Mouse (Mus musculus) heart, postnatal 14 days (tissue): ENCODE measurements around the gene Snrk. TPM values are rescaled to one million over a fixed set of nuclear protein-coding genes. Genes with fewer than 3 reads are reported as not detected.
"Not testable (repeated sequence)": the region's sequence is repeated elsewhere in the genome, so short reads cannot be mapped to it uniquely, and the experiment has no call there.

Experiments used
- DNase-seq, 2 experiments: peaks; one replicate each; pipeline ENCODE4 v3.0.0; 2021 to 2022
- intact Hi-C: fragments of 180-260 bp; cut with DNase I; formaldehyde crosslinking; loops from one replicate; pipeline ENCODE4 v1.15.1; 2025
- total RNA-seq, 2 experiments: library from RNA; stranded (reverse); gene quantifications; 2 replicates each; pipeline ENCODE4 v1.2.3; 2021

Snrk gene
- total RNA-seq, 2 experiments from 2014 or later = 173 to 206 TPM

DNA sequence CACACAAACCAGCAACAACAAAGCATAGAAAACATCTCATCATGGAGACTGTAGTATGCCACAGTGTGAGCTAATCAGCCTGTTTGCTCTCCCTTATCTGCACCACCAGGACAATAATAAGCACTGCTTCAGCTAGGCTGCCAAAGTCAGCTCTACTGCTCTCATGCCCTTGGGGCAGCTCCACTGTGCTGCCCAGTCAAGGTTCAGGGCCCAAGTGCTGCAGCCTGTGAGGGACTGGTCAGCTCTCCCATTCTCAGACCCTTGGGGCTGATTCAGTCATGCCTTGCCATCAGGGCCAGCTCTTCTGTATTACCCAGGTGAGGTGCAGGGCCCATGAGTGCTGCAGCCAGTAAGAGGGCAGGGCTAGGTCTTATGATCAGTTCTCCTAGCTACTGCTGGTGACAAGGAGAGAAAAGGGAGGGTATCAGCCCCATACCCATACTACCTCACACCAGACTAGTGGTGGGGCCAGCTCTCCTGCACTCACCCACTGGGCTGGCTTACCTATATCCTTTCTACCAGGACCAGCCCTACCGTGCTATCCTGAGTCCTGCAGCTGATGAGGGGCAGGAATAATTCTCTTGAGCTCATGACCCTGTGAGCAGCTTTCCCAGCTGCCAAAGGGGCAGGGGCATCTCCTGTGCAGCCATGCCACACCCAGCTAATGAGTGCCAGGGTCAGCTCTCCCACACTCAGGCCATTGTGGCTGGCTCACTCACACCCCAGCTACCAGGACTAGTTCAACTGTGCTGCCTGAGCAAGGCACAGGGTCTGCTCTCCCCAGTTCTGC is 18.2 kb downstream of the Snrk start:
- intact Hi-C loops = no loop called here
- DNase-seq = peak in 1 of 2 experiments; percentile 34

DNA sequence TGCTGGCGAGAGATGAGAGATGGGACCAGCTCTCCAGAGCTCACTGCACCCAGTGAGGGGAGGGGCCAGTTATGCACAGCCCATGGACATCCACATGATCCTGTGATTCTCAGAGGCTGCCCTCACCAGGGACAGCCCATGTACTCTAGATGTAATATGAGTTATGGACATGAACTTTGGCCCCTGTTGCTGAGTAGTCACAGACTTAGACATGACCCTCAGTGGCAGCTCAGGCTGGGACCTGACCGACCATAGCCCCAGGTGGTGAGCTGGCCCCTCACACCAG is 18.8 kb downstream of the Snrk start:
- no peak for DNase-seq
- intact Hi-C loops = no loop called here

DNA sequence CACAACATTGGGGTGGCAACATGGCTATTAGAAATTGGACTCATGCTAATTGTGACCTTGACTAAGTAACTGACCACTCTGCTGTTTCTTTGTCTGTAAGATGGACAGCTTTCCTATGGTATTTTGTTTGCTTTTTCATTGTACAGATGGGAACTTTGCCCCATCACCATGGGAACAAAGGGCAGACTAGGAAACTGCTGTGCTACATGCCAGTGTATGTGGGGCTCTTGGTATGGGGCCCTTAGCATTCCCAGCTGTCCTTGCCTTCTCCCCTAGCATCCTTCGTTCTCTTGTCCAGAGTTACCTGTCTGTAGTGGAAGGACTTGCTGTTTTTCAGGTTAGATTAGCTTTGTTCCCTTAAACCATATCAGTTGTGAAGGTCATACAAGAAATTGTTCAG is 20.9 kb downstream of the Snrk start:
- intact Hi-C loops = no loop called here
- no peak for DNase-seq

DNA sequence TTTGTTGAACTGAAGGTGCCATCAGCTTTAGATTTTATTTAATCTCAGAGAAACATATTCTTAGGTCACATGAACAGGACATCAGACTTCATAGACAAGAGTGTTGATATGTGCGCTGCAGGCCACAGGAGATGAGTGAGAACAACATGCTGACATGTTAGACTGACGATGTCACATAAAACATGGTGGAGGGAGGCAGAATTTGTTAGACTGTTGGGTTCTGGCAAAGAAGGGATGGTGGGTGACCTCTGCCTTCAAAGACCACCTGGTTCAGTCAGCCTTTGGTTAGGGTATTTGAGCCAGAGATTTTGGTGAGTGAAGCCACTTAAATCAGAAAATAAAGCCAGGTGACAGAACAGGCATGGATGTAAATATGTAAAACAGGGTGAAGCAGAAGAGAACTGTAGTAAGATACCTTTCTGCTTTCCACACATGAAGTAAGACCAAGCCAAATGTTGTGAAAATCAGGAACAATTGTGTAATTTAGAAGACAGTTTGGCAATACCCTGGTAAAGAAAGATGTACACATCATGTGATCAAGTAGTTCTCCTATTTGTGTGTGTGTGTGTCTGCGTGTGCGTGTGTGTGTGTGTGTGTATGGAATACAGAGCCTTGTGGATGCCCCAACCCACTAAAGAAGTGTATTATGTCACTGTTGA is 21.4 kb downstream of the Snrk start:
- intact Hi-C loops = no loop called here
- no peak for DNase-seq

DNA sequence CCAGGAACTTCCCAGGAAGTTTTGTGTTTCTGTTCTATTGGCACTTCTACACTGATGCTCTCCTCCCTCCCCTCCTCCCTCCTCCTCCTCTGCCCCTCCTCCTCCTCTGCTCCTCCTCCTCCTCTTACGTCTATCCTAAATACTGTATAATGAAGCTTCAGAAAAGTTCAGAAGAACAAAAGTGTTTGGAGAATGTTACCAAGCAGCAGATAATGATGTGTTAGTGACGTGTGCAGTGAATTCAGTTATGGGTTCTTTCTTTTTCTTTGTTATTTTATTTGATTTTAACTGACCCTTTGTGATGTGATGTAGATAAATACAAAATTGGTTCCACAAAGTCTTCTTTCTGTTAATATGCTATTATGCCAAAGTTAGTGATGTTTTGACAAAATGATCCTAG is 22.2 kb downstream of the Snrk start:
- intact Hi-C loops = no loop called here

DNA sequence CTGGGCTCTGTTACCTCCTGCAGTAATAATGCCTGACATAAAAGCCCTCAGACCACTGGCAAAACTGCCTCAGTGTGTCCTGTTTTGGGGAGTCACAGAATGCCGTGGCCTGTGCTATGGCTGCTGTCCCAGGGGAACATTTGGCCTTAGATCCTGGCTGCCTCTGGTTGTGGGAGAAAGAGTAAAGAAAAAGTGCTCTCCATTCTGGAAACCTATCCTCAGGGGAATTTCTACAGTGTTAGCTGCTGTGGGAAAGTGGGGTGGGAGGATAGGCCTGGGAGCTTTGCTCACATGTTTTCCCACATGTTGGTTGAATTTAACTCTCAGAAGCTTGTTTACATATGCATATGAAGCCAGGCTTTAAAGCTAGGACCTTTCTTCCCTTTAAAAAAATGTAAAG is 26.2 kb downstream of the Snrk start:
- intact Hi-C loops = no loop called here
- DNase-seq = no peak

More for the DNA sequence above, 22.2 kb downstream of the Snrk start:
- DNase-seq = no peak

DNA sequence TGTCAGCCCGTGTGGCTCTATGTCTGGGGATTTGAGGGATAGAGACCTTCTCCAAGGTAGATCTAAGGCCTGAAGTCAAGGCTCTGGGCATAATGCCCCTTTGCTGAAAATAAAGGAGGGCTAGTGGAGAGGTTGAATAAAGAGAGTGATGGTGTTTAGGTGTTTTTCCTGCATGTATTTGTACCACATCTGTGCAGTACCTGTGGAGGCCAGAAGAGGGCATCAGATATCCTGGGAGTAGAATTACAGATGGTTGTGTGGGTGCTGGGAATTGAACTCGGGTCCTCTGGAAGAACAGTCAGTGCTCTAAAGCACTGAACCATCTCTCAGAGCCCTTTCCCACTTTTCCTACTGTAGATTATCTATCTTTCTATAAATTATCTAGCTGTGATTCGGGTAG is 27.7 kb downstream of the Snrk start:
- no peak for DNase-seq
- intact Hi-C loops = no loop called here

DNA sequence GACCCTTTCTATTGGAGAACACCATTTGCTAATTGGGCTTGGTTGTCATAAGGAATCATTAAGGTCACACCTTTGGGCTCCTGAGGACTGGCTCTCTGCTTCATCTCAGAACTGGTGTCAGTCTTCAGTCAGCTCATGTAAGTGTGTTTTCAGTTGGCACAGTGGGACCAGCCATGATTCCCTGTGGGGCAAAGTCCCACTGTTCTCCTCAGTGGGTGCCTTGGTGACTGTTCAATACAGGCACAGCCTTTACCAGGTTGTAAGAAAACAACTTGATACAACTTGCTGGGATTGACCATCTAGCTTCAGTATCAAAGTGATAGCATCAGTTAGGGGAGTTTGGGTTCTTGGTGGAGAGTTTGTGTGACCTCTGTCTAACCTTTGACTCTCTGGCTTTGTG is 28.6 kb downstream of the Snrk start:
- intact Hi-C loops = no loop called here
- no peak for DNase-seq

DNA sequence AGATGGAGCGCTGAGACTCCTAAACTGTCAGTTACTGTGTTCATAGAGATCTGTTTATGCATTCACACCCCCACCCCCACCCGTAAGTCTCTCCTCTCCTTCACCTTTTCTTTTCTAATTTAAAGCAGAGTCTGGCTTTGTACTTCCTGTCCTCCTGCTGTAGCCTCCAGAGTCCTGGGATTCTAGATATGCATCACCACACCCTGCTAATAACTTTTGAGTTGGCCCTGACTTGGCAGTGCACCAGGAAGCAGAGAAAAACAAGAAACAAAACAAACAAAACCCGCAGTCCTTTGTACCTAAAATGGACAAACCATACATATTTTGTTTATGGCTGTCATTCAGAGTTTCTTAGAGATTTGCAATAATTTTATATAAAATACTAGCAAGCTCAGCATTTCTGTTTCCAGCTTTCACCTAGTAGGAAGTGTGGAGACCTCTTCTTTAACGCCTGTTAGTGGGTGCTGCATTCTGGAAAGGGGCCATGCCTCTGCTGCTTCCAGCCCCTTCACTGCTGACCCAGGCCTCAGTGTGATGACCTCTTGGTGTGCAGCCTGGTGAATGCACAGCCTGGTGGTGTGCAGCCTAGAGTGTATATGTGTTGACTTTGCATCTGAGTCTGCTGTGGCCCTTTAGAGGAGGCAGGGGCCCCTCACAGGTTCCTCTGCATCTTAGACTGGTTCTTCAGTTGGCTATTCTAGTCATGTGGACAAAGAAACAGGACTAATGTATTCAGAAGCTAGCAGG is 29.2 kb downstream of the Snrk start:
- DNase-seq = no peak

DNA sequence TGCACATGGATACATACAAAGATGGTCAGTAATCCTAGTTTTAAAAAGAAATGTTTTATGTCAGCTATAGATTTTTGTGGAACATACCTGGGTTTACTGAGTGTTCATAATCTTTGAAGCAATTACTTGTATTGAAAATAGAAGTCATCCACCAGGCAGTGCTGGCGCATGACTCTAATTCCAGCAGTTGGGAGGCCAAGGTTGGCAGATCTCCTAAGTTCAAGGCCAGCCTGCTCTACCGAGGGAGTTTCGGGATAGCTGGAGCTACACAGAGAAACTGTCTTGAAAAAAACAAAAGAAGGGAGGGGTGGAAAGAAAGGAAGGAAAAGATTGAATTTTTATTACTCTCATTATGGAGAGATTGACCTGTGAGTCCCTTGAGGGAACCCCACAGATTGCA is 31.3 kb downstream of the Snrk start:
- DNase-seq = no peak
- intact Hi-C loops = no loop called here

More for the DNA sequence above, 29.2 kb downstream of the Snrk start:
- intact Hi-C loops = no loop called here

DNA sequence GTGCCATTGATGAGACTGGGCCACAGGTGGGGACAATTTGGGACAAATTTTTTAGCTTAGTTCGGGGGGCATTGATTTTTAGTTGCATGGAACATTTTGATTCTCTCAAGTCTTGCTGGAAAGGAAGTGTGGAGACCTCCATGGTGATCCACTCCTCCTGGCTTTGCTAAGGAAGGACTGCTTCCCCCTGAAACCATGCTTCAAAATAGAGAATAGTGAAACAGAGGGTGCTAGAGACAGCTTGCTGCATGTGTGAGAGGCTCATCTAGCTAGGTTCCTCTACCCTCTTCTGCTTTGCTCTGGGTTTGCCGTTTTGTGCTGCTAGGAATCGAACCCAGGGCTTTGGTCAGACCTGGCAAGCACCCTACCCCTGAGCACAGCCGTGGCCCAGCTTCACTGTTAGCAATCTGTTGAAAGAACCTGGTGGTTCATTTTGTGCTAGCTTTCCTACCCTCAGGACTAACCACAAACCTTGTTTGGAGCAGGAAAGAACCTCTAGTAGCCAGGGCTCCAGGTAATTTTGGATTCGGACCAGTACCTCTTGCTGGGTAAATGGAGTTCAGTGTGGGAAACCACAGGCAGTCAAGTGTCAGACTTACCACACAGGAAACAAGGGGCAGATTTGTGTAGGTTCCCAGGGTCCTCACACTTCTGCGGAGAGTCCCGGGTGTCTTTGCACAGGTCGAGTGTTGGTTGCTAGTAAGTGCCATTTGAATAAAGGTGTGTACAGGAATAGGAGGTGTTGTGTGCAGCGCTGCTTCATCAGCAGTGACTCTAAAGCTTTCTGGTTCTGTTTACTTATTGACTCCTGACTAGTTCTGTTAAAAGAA is 33.1 kb downstream of the Snrk start:
- no peak for DNase-seq
- intact Hi-C loops = no loop called here

DNA sequence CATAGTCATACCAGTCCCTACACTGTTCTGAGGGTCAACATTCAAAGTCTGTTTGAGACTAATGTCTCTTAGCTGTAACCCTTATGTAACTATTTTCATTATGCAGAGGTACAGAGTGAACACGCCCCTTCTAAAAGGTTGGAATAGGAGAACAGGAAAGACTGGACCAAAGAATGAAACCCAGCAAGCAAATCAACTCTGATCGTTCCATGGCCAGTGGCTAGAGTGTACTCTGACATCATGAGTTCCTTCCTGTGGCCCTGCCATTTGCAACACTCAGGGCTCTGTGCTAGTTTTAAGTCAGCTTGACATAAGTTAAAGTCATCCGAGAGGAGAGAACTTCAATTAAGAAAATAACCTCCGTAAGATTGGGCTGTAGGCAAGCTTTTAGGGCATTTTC is 35.0 kb downstream of the Snrk start:
- DNase-seq = no peak
- intact Hi-C loops = loop anchor here (2.0 kb wide), 1 partner anchor 25 kb away; no protein-coding TSS in a partner anchor

DNA sequence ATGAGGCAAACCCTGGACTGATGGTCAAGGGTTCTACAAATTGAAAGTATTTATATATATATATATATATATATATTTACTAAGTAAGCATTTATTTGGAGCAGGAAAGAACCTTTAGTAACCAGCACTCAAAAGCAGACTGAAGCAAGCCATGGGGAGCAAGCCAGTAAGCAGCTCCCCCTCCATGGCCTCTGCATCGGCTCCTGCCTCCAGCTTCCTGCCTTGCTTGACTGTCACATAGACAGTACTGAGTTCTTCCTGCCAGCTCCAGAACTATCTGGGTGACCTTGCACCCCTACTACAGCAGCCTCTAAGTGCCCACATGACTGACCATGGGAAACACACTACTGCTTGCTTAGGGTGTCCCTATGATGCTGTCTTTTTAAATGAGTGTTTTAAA is 35.4 kb downstream of the Snrk start:
- no peak for DNase-seq
- intact Hi-C loops = loop anchor here (2.0 kb wide), 1 partner anchor 26 kb away; no protein-coding TSS in a partner anchor

DNA sequence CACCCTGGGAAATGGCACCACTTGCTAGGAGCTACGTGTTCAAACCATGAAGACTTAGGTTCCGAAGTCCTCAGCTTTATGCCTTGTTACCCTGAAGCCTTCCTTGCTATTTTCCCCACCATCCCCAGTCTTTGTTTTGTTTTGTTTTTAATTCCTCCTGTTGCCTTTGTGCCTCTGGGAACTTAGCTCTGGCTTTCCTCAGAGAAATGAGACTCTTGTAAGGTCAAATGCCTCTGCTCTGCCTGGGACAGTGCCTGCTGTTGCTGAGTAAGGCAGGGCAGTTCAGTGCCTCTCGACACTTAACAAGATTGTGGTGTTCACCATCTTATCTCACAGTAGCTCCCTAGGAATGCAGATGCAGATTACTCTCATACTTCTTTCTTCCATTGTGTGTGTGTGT is 36.4 kb downstream of the Snrk start:
- no peak for DNase-seq
- intact Hi-C loops = loop anchor here (2.0 kb wide), 1 partner anchor 27 kb away; no protein-coding TSS in a partner anchor

DNA sequence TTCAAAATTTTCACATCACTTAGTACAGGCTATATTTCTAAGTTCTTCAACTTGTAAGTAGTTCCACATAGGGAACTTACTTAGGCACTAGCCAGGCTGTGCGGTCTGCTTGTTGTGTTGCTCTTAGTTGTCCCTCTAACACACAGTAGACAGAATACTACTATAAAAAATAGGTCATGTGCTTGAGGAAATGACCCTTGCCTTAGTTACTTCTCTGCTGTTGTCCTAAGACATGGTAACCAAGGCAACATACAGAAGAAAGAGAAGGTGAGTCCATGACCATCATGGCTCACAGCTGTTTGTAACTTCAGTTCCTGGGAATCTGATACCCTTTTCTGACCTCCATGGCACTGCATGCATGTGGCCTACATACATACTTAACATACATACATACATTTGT is 38.1 kb downstream of the Snrk start:
- no peak for DNase-seq
- intact Hi-C loops = no loop called here

DNA sequence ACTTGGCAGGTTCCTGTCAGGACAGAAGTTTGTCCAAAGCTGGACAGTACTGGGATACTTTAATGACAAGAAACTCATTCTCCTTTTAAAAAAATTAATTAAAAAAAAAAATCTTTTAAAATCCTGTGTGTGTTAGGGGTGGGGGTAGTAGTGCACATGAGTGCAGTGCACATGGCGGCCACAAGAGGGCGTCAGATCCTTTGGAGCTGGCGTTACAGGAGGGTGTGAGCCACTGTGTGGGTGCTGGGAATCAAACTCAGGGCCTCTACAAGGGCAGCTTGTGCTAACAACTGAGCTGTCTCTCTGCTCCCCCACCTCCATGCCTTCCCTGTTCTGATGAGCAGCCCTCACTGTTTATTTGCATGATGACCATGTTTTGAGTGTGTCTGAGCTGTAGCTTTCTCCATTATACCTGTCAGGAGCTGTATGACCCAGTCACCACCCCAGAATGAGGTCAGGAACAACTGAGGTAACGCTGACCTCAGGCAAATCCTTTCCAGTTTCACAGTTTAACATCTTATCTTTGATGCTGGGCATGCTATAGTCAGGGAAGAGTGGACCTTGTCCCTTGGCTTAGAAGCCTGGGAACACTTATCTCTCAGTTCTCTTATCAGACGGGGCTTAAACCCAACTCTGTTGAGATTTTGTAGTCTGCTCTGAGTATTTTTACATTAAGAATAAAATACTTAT is 39.5 kb downstream of the Snrk start:
- DNase-seq = no peak
- intact Hi-C loops = no loop called here

DNA sequence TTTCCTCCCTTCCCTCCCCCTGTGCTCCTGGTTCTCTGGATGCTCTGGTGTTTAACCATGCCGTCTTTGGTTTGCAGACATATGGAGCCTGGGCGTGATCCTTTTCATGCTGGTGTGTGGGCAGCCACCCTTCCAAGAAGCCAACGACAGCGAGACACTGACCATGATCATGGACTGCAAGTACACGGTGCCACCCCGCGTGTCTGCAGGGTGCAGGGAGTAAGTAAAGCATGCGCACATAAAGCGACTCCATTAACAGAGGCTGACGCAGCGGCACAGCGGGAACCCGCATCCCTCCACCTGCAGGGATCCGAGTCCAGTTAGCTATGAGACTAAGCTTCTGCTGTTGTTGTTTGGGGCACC is 40.0 kb downstream of the Snrk start:
- intact Hi-C loops = no loop called here
- DNase-seq = no peak

DNA sequence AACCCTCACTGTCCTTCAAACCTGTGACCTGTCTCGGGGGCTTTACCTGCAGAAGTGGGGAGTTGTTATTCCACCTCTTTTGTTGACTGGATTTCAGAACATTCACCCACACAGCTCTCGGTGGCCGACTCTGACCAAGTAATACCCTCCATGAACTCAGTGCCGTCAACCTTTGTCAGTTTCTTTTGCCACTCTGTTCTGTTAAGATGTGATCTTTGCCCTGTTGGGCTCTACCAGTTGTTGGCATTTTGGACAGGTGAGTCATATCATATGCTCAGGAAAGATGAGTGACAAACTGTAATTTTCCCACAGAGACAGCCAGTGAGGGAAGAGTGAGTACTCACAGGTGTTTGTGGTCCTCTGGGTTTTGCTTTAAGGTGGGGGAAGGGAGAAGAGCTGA is 47.5 kb downstream of the Snrk start:
- no peak for DNase-seq
- intact Hi-C loops = no loop called here

DNA sequence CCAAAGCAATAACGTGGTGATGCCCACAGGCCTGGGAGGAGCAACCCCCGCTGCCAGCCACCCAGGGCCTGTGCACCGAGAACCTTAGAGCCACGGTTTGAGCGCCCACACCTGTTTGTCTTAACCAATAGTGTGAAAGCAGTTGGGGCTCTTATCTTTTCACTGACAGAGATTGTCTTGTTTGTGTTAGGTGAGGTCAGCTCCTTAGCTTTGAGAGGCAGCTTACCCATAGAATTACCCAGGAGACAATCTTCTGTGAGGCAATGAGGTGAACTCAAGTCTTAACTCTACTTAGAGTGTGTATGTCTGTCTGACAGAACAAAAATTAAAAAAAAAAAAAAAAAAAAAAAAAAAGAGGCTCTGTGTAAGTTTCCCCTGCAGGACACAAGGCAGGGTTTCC is 50.7 kb downstream of the Snrk start:
- intact Hi-C loops, DNase-seq: not testable (repeated sequence)

DNA sequence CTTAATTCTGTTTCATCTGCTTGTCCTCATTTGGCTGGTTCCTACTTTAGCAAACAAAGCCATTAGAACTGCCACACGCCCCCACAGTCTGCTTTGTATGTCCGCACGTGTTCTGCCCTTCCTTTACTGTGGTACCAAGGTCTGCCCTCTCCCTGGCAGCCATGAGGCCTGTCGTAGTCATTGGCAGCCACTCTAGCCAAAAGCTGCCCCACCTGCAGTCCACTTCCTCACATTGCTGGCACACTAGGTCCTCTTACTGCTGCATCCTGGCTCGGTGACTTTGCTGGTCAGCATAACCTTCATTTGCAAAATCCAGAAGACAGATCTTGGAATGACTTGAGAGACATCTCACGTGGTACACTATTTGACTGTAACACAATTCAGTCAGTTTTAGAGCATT is 52.8 kb downstream of the Snrk start:
- DNase-seq = no peak
- intact Hi-C loops = no loop called here
